Mouse (Mus musculus) midbrain, embryonic 12.5 days (tissue): Measurements from ENCODE around the gene Lhx9. TPM values are rescaled to one million over a fixed set of nuclear protein-coding genes. Genes with fewer than 3 reads are reported as not detected.

Source experiments
- ATAC-seq: fragments of 200-750 bp; cut with Nextera tagmentation; 2 replicates; pipeline ENCODE4 v1.8.0; 2017; ENCODE audit warnings: low read depth, moderate TSS enrichment, moderate library complexity; ENCODE audit not compliant: low FRiP score
- H3K27ac ChIP-seq: fragments of 300-500 bp; sonication (generic); replicated peaks from 2 replicates; pipeline ENCODE4 v1.5.1; 2016; ENCODE audit warnings: mild to moderate bottlenecking
- H3K27me3 ChIP-seq: fragments of 300-500 bp; sonication (generic); 2 replicates; pipeline ENCODE4 v1.6.1; 2016; ENCODE audit warnings: mild to moderate bottlenecking
- H3K36me3 ChIP-seq: fragments of 300-500 bp; sonication (generic); 2 replicates; pipeline ENCODE4 v1.6.1; 2016
- H3K4me1 ChIP-seq: fragments of 300-500 bp; sonication (generic); 2 replicates; pipeline ENCODE4 v1.6.1; 2016
- H3K4me2 ChIP-seq: fragments of 300-500 bp; sonication (generic); replicated peaks from 2 replicates; pipeline ENCODE4 v1.6.1; 2016; ENCODE audit warnings: mild to moderate bottlenecking, moderate library complexity
- H3K4me3 ChIP-seq: fragments of 300-500 bp; sonication (generic); 2 replicates; pipeline ENCODE4 v1.5.1; 2016; ENCODE audit warnings: mild to moderate bottlenecking
- H3K9ac ChIP-seq: fragments of 300-500 bp; sonication (generic); replicated peaks from 2 replicates; pipeline ENCODE4 v1.6.1; 2016; ENCODE audit warnings: mild to moderate bottlenecking, moderate library complexity
- H3K9me3 ChIP-seq: fragments of 300-500 bp; sonication (generic); 2 replicates; pipeline ENCODE4 v1.6.1; 2016; ENCODE audit warnings: mild to moderate bottlenecking
- WGBS: fragments of 180-500 bp; shearing (Covaris S2); methylation state at CpG from one replicate; pipeline ENCODE4 v1.1.7; 2016; 5-methylcytosine and 5-hydroxymethylcytosine counted together
- polyA plus RNA-seq: library from polyadenylated mRNA; unstranded; fragments of >200 nt; fragmentation: Nextera tagmentation; extraction: Ambion mirVana; gene quantifications from 2 replicates; pipeline ENCODE4 v1.2.1, GENCODE M21; 2016

Lhx9 gene
- polyA plus RNA-seq, 1 experiment from 2014 or later = 89.4 TPM

DNA sequence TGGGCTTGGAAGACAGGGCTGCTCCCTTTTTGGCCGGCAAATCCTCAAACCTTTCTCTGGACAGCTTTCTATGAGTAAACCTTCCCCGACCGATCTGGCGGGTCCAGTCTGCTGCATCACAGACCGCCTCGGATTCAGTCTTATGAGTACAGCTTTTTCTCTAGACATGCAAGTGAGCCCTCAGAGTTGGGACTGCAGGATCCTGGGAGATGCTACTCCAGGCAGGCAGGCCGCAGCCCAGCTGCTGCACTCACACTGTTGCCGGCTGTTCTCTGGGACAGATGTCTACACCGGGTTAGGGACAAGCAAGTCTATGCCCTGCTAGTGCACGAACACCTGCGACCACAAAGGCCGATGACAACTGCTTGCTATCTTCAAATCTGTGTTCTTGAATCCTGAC lies 2.2 kb downstream of the Lhx9 start:
- Histone ChIP-seq H3K27me3 (peaks cover 80% of the 10 kb centered on the region), H3K4me1 (peaks cover 42% of the 10 kb centered on the region), H3K36me3 (no peaks in the 10 kb centered on the region), H3K27ac (peak overlapping the region; percentile 76), H3K4me3 (peak overlapping the region; percentile 60), H3K9me3 (no peaks in the 10 kb centered on the region), H3K9ac (peak overlapping the region; percentile 52), H3K4me2 (peak overlapping the region; percentile 65)
- ATAC-seq = no peak
- WGBS = 2% methylated on average over 12 of the region's 12 CpGs

GRCm38 (mm10) chr1:138845481-138845880 lies 2.9 kb downstream of the Lhx9 start:
- 9% methylated on average over 3 of the region's 3 CpGs for WGBS
- Histone ChIP-seq H3K4me1 (peaks cover 44% of the 10 kb centered on the region), H3K9ac (peak overlapping the region; percentile 52), H3K4me2 (peak overlapping the region; percentile 65), H3K9me3 (no peaks in the 10 kb centered on the region), H3K27me3 (peaks cover 75% of the 10 kb centered on the region), H3K36me3 (no peaks in the 10 kb centered on the region), H3K27ac (peak overlapping the region; percentile 76), H3K4me3 (peak overlapping the region; percentile 60)
- no peak for ATAC-seq

DNA sequence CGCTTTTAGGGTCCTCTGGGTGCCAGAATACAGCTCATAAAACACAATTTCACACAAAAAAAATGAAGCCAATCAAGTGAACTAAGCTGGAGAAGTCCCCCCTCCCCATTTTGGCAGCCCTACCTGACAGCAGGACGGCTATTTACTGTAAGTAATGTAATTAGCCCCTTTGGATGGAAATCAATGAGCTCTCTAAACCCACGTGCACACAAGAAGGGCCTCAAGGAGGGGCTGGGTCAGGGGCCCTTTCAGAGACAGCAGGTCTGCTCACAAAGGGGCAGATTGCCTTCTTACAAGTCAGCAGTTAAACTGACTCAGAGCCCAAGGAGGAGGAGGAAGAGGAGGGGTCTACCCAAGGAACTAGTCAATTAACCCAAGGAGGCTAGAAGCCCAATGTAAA lies 4.2 kb downstream of the Lhx9 start:
- H3K9me3 ChIP-seq = no peaks in the 10 kb centered on the region
- peak overlapping the region; percentile 93 for H3K27ac ChIP-seq
- peaks cover 73% of the 10 kb centered on the region for H3K27me3 ChIP-seq
- peak overlapping the region; percentile 82 for H3K9ac ChIP-seq
- H3K4me2 ChIP-seq = peak overlapping the region; percentile 65
- ATAC-seq = no peak
- peak overlapping the region; percentile 60 for H3K4me3 ChIP-seq
- H3K36me3 ChIP-seq = no peaks in the 10 kb centered on the region
- peaks cover 40% of the 10 kb centered on the region for H3K4me1 ChIP-seq
- 0% methylated on average over 3 of the region's 3 CpGs for WGBS

GRCm38 (mm10) chr1:138843361-138844091 lies 4.9 kb downstream of the Lhx9 start:
- peaks cover 72% of the 10 kb centered on the region for H3K27me3 ChIP-seq
- H3K27ac ChIP-seq = peak overlapping the region; percentile 93
- peaks cover 34% of the 10 kb centered on the region for H3K4me1 ChIP-seq
- H3K36me3 ChIP-seq = no peaks in the 10 kb centered on the region
- H3K4me2 ChIP-seq = peak overlapping the region; percentile 65
- H3K9me3 ChIP-seq = no peaks in the 10 kb centered on the region
- peak overlapping the region; percentile 82 for H3K9ac ChIP-seq
- ATAC-seq = peak; percentile 53
- 2% methylated on average over 35 of the region's 35 CpGs for WGBS
- H3K4me3 ChIP-seq = peak overlapping the region; percentile 60

- Histone ChIP-seq H3K9me3 (no peaks in the 10 kb centered on the region), H3K9ac (peak overlapping the region; percentile 82), H3K4me1 (peaks cover 29% of the 10 kb centered on the region), H3K4me2 (peak overlapping the region; percentile 65), H3K27me3 (peaks cover 72% of the 10 kb centered on the region), H3K36me3 (no peaks in the 10 kb centered on the region), H3K27ac (peak overlapping the region; percentile 93), H3K4me3 (peak overlapping the region; percentile 60)
- ATAC-seq = no peak
- WGBS = 2% methylated on average over 10 of the region's 10 CpGs
Measured at GRCm38 (mm10) chr1:138842756-138843155, 5.6 kb downstream of the Lhx9 start.

GRCm38 (mm10) chr1:138842315-138842714 lies 6.1 kb downstream of the Lhx9 start:
- ATAC-seq = peak; percentile 76
- H3K4me1 ChIP-seq = peaks cover 31% of the 10 kb centered on the region
- peak overlapping the region; percentile 65 for H3K4me2 ChIP-seq
- peak overlapping the region; percentile 60 for H3K4me3 ChIP-seq
- WGBS = 0% methylated on average over 8 of the region's 8 CpGs
- H3K27ac ChIP-seq = peak overlapping the region; percentile 93
- H3K27me3 ChIP-seq = peaks cover 72% of the 10 kb centered on the region
- no peaks in the 10 kb centered on the region for H3K36me3 ChIP-seq
- no peaks in the 10 kb centered on the region for H3K9me3 ChIP-seq
- H3K9ac ChIP-seq = peak overlapping the region; percentile 82

DNA sequence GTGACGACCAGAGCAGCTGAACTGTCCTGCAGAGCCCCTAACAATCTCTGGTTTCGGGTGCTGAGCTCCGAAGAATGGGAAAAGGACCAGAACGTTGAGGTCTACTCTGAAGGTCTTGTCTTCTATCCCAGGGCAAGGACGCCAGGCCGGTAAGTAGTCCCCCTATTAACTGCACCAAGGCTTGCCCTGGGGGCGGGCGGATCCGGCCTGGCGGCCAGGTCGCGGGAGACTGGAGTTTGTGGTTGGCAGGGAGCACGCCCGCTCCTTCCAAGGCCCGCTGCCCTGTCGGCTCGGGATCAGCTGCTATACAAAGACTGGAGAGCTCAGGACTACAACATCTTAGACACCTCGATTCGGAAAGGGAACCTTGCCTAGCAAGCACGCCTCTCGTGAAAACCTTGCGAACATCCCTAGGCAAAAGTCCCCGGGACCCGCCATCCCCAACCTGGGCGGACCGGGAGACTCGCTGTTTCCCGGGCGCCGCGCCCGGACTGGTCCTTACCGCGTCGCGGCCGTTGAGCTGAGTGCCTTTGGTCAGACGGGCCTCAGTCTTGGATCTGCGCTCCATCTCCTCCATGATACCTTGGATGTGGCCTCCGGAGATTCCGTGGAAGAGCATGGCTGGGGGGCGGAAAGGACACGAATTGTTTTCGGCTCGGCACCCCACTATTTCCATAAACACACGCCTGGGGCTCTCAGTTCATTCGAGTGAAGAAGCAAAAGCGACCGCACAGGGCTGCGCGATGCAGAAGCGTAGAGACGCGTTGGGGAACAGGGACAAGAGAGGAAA lies 6.9 kb downstream of the Lhx9 start:
- peak overlapping the region; percentile 82 for H3K9ac ChIP-seq
- H3K9me3 ChIP-seq = no peaks in the 10 kb centered on the region
- H3K36me3 ChIP-seq = no peaks in the 10 kb centered on the region
- peak; percentile 35; the same call in 1 of the 2 replicates for ATAC-seq
- peak overlapping the region; percentile 60 for H3K4me3 ChIP-seq
- under 1% methylated on average over 54 of the region's 54 CpGs for WGBS
- peaks cover 72% of the 10 kb centered on the region for H3K27me3 ChIP-seq
- peak overlapping the region; percentile 65 for H3K4me2 ChIP-seq
- peak overlapping the region; percentile 93 for H3K27ac ChIP-seq
- peaks cover 29% of the 10 kb centered on the region for H3K4me1 ChIP-seq

DNA sequence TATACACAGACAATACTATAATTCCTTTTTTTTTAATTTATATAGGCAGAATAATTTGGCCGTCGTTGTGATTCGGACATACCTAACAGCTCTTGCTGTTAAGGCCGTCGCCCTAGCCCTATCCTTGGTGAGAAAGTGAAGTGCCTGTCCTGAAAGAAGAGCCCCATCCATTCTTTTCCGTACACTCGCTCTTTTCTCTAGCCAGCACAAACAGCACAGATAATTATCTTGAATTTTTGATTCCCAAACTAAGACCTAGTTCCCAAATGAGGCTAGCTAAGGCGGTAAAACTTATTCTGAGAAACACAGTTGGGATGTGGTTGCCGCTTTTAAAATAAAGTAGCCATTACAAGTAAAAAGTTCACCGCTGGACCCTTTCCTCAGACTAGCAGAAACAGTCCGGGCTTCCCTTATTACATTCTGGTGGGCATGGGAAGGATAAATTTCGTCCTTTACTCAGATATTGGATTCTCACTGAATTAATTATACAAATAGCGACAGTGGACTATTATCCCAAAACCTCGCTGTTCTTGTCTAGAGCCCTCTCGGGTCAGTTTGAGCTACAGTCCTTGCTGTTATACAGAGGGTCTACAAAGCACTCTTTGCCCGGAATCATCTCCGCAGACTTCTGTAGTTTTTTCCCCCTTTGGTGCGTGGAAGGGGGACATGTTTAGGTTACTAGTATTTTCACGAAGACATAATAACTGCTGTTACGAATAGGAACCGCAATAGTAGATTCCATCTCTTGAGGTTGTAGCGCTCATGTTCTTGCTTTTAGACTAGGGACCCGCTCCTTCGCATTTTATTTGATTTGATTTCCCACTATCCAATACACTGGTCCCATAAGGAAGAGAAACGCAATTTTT lies 7.7 kb downstream of the Lhx9 start:
- Histone ChIP-seq H3K4me2 (peak overlapping the region; percentile 65), H3K27ac (peak overlapping the region; percentile 93), H3K9me3 (no peaks in the 10 kb centered on the region), H3K4me1 (peaks cover 29% of the 10 kb centered on the region), H3K4me3 (peak overlapping the region; percentile 60), H3K27me3 (peaks cover 72% of the 10 kb centered on the region), H3K36me3 (no peaks in the 10 kb centered on the region), H3K9ac (peak overlapping the region; percentile 82)
- no peak for ATAC-seq
- 4% methylated on average over 25 of the region's 25 CpGs for WGBS

DNA sequence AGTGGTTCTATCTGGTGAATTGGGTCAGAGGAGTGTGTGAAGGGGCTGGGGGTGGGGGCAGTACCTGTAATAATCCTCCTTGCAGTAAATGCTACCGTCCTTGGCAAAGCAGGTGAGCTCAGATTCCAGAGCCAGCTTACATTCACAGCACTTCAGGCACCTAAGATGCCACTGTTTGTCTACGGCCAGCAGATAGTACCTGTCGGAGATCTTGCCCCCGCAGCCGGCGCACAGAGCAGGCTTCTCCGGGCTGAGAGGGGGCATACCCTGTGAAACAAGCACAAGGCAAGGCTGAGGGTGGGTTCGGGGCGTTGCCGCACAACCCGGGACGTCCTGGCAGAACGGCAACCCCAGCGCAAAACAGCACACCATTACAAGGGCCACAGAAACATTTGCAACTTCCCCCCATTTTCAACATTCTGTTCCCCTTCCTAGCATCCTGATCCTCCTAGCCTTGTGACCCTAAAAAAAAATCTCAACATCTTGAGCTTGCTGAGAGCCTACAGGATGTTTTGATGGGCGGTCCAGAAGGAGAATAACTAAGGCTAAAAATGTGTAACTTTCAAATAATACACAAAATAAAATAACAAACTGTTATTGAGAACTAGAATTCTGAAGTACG lies 8.5 kb downstream of the Lhx9 start:
- peak overlapping the region; percentile 60 for H3K4me3 ChIP-seq
- no peaks in the 10 kb centered on the region for H3K9me3 ChIP-seq
- H3K4me1 ChIP-seq = peaks cover 29% of the 10 kb centered on the region
- peaks cover 68% of the 10 kb centered on the region for H3K27me3 ChIP-seq
- peak overlapping the region; percentile 82 for H3K9ac ChIP-seq
- H3K27ac ChIP-seq = peak overlapping the region; percentile 93
- 5% methylated on average over 16 of the region's 16 CpGs for WGBS
- no peak for ATAC-seq
- no peaks in the 10 kb centered on the region for H3K36me3 ChIP-seq
- H3K4me2 ChIP-seq = peak overlapping the region; percentile 65

DNA sequence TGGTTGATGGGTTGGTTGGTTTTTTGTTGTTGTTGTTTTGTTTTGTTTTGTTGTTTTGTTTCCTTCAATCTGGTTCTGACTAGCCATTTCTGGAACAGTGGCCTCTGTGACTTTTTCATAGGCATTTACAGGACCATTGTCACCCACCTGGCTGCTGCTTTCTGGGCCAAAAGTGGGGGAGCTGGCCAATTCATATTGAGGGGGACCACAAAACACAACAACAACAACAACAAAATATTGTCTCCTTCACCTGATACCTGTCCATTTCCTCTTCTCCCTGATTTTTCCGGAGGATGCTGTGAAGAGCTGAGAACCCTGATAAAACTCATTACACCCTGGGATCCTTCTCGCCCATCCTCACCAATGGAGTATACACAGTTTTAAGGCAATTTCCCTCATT lies 9.1 kb downstream of the Lhx9 start:
- Histone ChIP-seq H3K4me1 (peaks cover 27% of the 10 kb centered on the region), H3K27ac (peak overlapping the region; percentile 93), H3K36me3 (no peaks in the 10 kb centered on the region), H3K9ac (peak overlapping the region; percentile 82), H3K9me3 (no peaks in the 10 kb centered on the region), H3K4me2 (peak overlapping the region; percentile 65), H3K4me3 (peak overlapping the region; percentile 60), H3K27me3 (peaks cover 66% of the 10 kb centered on the region)
- WGBS = 17% methylated on average over 2 of the region's 2 CpGs
- no peak for ATAC-seq
